Mouse (Mus musculus) liver, embryonic 14.5 days (tissue): ENCODE measurements at regions not wholly inside any gene's neighbourhood (a gene's known extent, or its start where the extent isn't known, plus 50 kb on each side); places are given as distances from the start of the nearest gene placed in this dataset.
"Not testable (repeated sequence)": the region's sequence is repeated elsewhere in the genome, so short reads cannot be mapped to it uniquely, and the experiment has no call there.

Experiments
- ATAC-seq: fragments of 200-750 bp; cut with Nextera tagmentation; 2 replicates; pipeline ENCODE4 v1.8.0; 2017; ENCODE audit warnings: moderate number of reproducible peaks, mild to moderate bottlenecking, moderate library complexity; ENCODE audit not compliant: insufficient read depth
- DNase-seq, 3 experiments: peaks; one replicate each; pipeline ENCODE4 v3.0.0-alpha.2; 2012 to 2013; ENCODE audit warnings: low read depth in 3 of 3, low spot score in 3 of 3
- H3K27ac ChIP-seq: fragments of 300-500 bp; sonication (generic); 2 replicates; pipeline ENCODE4 v1.5.1; 2014; ENCODE audit warnings: moderate library complexity, mild to moderate bottlenecking, control low read depth, inconsistent platforms
- H3K27me3 ChIP-seq: fragments of 300-500 bp; sonication (generic); 2 replicates; pipeline ENCODE4 v1.6.1; 2014; ENCODE audit warnings: mild to moderate bottlenecking, low read length, moderate library complexity; ENCODE audit not compliant: control insufficient read depth, insufficient read depth
- H3K36me3 ChIP-seq: fragments of 300-500 bp; sonication (generic); replicated peaks from 2 replicates; pipeline ENCODE4 v1.6.1; 2014; ENCODE audit warnings: low read depth; ENCODE audit not compliant: control insufficient read depth, insufficient read depth
- H3K4me1 ChIP-seq, 2 experiments: fragments of 200-500 bp in 1 of 2; fragments of 300-500 bp in 1 of 2; sonication (generic) in 1 of 2; replicated peaks; 2 replicates each; pipeline ENCODE4 v1.6.1; 2012 to 2014; ENCODE audit warnings: antibody characterized with exemption in 1 of 2, inconsistent platforms in 1 of 2, low read length in 1 of 2; ENCODE audit not compliant: control insufficient read depth in 2 of 2, insufficient read depth in 2 of 2
- H3K4me2 ChIP-seq: fragments of 300-500 bp; sonication (generic); 2 replicates; pipeline ENCODE4 v1.6.1; 2014; ENCODE audit warnings: low read depth, mild to moderate bottlenecking, control low read depth, moderate library complexity
- H3K4me3 ChIP-seq, 2 experiments: fragments of 200-500 bp in 1 of 2; fragments of 300-500 bp in 1 of 2; sonication (generic) in 1 of 2; 2 replicates each; pipeline ENCODE4 v1.5.1; 2012 to 2014; ENCODE audit warnings: low read depth in 2 of 2, low read length in 2 of 2, mild to moderate bottlenecking in 2 of 2, control low read depth in 1 of 2, inconsistent platforms in 1 of 2, moderate library complexity in 1 of 2; ENCODE audit not compliant: insufficient read depth in 1 of 2
- H3K9ac ChIP-seq: fragments of 300-500 bp; sonication (generic); replicated peaks from 2 replicates; pipeline ENCODE4 v1.6.1; 2014; ENCODE audit warnings: mild to moderate bottlenecking, control low read depth, moderate library complexity
- H3K9me3 ChIP-seq: fragments of 300-500 bp; sonication (generic); 2 replicates; pipeline ENCODE4 v1.6.1; 2016; ENCODE audit warnings: low read length, mixed read lengths; ENCODE audit not compliant: control insufficient read depth
- CTCF ChIP-seq: IDR thresholded peaks from 2 replicates; pipeline ENCODE4 v1.5.1; 2016; ENCODE audit warnings: antibody characterized with exemption, low read depth, control low read depth
- EP300 ChIP-seq: IDR thresholded peaks from 2 replicates; pipeline ENCODE4 v1.6.1; 2016; ENCODE audit warnings: antibody characterized with exemption, low read depth
- WGBS: fragments of 180-500 bp; shearing (Covaris S2); extraction: QIAGEN DNeasy Blood & Tissue Kit; methylation state at CpG from one replicate; pipeline ENCODE4 v1.1.7; 2014; ENCODE audit not compliant: insufficient replicate concordance; 5-methylcytosine and 5-hydroxymethylcytosine counted together

DNA sequence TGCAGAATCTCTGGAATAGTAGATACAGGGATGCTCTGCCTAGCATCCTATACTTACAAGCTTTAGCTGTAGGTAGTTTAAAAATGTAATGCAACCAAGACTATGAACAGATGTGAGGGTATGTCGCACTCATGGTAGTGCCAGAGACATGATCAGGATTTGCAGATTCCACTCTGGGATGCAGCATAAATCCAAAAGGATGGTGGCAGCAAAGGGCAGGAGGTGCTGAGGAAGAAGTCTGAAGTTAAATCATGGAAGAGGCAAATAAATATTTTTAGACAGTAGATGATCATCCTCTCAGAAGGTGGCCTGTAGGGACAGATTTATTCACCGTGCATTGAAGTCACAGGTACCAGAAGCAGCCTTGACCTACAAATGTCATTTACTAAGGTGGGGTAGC is 768.1 kb upstream of the Kirrel3 start:
- no peak overlapping the region for H3K4me3 ChIP-seq
- H3K36me3 ChIP-seq = no peaks in the 10 kb centered on the region
- no peak overlapping the region for H3K27ac ChIP-seq
- DNase-seq = no peak
- H3K4me1 ChIP-seq = no peaks in the 10 kb centered on the region
- no peak overlapping the region for H3K9ac ChIP-seq
- ATAC-seq = no peak
- no peak overlapping the region for H3K4me2 ChIP-seq
- H3K27me3 ChIP-seq = no peaks in the 10 kb centered on the region
- H3K9me3 ChIP-seq = no peaks in the 10 kb centered on the region
- WGBS = 67% methylated on average over 2 of the region's 2 CpGs
- TF ChIP-seq CTCF (no peak), EP300 (no peak)

GRCm38 (mm10) chr9:33724811-33725210 is 760.9 kb upstream of the Kirrel3 start:
- Histone ChIP-seq H3K36me3 (no peaks in the 10 kb centered on the region), H3K4me3 (no peak overlapping the region), H3K4me1 (no peaks in the 10 kb centered on the region), H3K4me2 (no peak overlapping the region), H3K9ac (no peak overlapping the region), H3K27me3 (no peaks in the 10 kb centered on the region), H3K27ac (no peak overlapping the region), H3K9me3 (no peaks in the 10 kb centered on the region)
- no peak for DNase-seq
- 67% methylated on average over 1 of the region's 1 CpGs for WGBS
- TF ChIP-seq CTCF = no peak
- ATAC-seq = no peak

GRCm38 (mm10) chr9:33728058-33728457 is 757.6 kb upstream of the Kirrel3 start:
- H3K27me3 ChIP-seq, H3K36me3 ChIP-seq, H3K4me2 ChIP-seq, H3K27ac ChIP-seq, H3K9me3 ChIP-seq, ATAC-seq, H3K4me1 ChIP-seq, H3K4me3 ChIP-seq, H3K9ac ChIP-seq, DNase-seq: not testable (repeated sequence)
- WGBS = 47% methylated on average over 17 of the region's 37 CpGs

GRCm38 (mm10) chr9:33760701-33761100 is 725.0 kb upstream of the Kirrel3 start:
- no peak for DNase-seq
- no peaks in the 10 kb centered on the region for H3K27me3 ChIP-seq
- H3K36me3 ChIP-seq = no peaks in the 10 kb centered on the region
- ATAC-seq = no peak
- no peak overlapping the region for H3K9ac ChIP-seq
- H3K9me3 ChIP-seq = no peaks in the 10 kb centered on the region
- TF ChIP-seq EP300 (no peak), CTCF (no peak)
- H3K4me3 ChIP-seq = no peak overlapping the region
- H3K27ac ChIP-seq = no peak overlapping the region
- H3K4me2 ChIP-seq = no peak overlapping the region
- no peaks in the 10 kb centered on the region for H3K4me1 ChIP-seq

DNA sequence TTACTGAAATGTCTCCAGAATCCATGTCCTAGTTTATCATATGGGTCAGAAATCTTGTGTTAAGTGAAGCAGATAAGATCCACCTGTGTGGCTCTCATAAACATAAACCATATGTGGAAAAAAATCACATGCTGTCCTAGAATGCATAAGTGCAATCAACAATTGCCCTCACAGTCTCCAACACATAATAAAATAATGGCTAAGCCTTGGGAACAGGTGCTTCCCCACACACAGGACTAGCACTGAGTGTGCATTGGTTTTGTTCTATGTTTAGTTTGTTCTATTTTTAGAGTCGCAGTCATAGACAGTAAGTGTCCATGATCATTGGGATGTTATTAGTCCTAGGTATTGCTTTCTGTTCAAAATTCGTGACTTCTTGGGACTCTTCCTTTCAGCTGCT is 719.5 kb upstream of the Kirrel3 start:
- Histone ChIP-seq H3K4me2 (no peak overlapping the region), H3K9me3 (no peaks in the 10 kb centered on the region), H3K4me1 (no peaks in the 10 kb centered on the region), H3K9ac (no peak overlapping the region), H3K36me3 (no peaks in the 10 kb centered on the region), H3K4me3 (no peak overlapping the region), H3K27me3 (no peaks in the 10 kb centered on the region), H3K27ac (no peak overlapping the region)
- TF ChIP-seq CTCF (no peak), EP300 (no peak)
- WGBS = 54% methylated on average over 2 of the region's 2 CpGs
- DNase-seq (no peak), ATAC-seq (no peak)

DNA sequence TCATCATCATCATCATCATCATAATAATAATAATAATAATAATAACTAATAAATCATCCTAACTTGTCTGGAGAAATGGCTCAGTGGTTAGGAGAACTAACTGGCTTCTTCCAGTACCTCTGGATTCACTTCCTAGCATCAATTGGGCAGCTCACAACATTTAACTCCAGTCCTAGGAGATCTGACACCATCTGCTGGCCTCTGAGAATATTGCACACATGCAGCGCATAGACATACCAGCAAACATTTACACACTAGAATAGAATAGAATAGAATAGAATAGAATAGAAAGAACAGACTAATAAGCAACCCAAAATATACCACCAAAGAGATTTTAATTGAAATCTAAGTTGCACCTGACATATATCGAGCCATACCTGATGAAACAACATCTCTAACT is 715.9 kb upstream of the Kirrel3 start:
- TF ChIP-seq CTCF = no peak
- TF ChIP-seq EP300 = no peak
- ATAC-seq (no peak), DNase-seq (no peak)
- H3K36me3 ChIP-seq = no peaks in the 10 kb centered on the region
- H3K4me2 ChIP-seq = no peak overlapping the region
- H3K9ac ChIP-seq = no peak overlapping the region
- H3K27ac ChIP-seq = no peak overlapping the region
- 47% methylated on average over 2 of the region's 2 CpGs for WGBS
- H3K4me1 ChIP-seq = no peaks in the 10 kb centered on the region
- H3K9me3 ChIP-seq = no peaks in the 10 kb centered on the region
- H3K4me3 ChIP-seq = no peak overlapping the region
- H3K27me3 ChIP-seq = no peaks in the 10 kb centered on the region
